Mouse (Mus musculus) right cerebral cortex, postnatal 10 days (tissue): ENCODE measurements at regions not wholly inside any gene's neighbourhood (a gene's known extent, or its start where the extent isn't known, plus 50 kb on each side); places are given as distances from the start of the nearest gene placed in this dataset.

Experiments used
- DNase-seq, 2 experiments: peaks; one replicate each; pipeline ENCODE4 v3.0.0; 2021; ENCODE audit warnings: low spot score in 2 of 2

DNA sequence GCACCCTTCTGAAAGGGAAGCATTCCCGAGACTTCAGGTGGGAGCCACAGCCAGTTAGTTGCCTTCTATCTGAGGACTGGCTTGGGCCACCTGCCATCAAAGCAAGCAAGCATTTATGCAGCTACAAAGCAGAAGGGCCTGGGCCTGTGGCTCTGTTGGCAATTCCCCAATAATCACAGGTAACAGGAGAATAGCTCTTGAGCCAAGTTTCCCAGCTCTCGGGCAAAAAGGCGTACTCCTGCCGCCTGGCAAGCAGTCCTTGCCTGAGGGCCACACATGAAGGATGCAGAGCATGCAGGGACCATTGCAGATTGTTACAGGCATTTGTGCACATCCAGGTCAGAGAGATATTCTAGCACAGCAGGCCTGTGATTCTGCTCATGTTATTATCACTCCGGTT is 53.2 kb upstream of the Unc5a start:
- no peak for DNase-seq
